Mouse (Mus musculus) heart, adult 9 months (tissue): ENCODE measurements around the gene Olfr938.

Source experiments
- DNase-seq, 2 experiments: peaks; one replicate each; pipeline ENCODE4 v3.0.0; 2022; ENCODE audit warnings: low spot score in 2 of 2

Gene Olfr938

GRCm38 (mm10) chr9:39078787-39079186 lies at the start of gene Olfr938:
Olfr938 (minus strand) TSS chr9:39078887.
- no peak for DNase-seq

- no peak for DNase-seq
Measured at GRCm38 (mm10) chr9:39127831-39128230, 49.1 kb upstream of the Olfr938 start, which contains the start of gene Olfr27. Olfr27 (plus strand) TSS chr9:39128131.

GRCm38 (mm10) chr9:39127326-39127725 lies 48.6 kb upstream of the Olfr938 start:
- no peak for DNase-seq

GRCm38 (mm10) chr9:39064851-39065250 lies 13.8 kb downstream of the Olfr938 start, which contains the start of gene Olfr937:
Olfr937 (minus strand) TSS chr9:39064951.
- DNase-seq = no peak
